Mouse (Mus musculus): ENCODE measurements around the gene Ddx58. TPM values are rescaled to one million over a fixed set of nuclear protein-coding genes. Genes with fewer than 3 reads are reported as not detected.

The Ddx58 gene
- polyA plus RNA-seq, 1 experiment, result 2.8 TPM

GRCm38 (mm10) chr4:40178584-40178983, 61.0 kb downstream of the Ddx58 start:
- TF ChIP-seq POLR2A (IDR thresholded peaks at IDR 0.05; ENCODE audit: borderline replicate concordance, extremely low read depth, insufficient read depth, insufficient read length, poor library complexity, severe bottlenecking), result no peak
- TF ChIP-seq CTCF (IDR thresholded peaks at IDR 0.05; ENCODE audit: borderline replicate concordance, extremely low read depth, insufficient read depth, insufficient read length), result no peak
- DNase-seq (ENCODE audit: low read depth), result peak; percentile 1

- TF ChIP-seq CTCF (IDR thresholded peaks at IDR 0.05; ENCODE audit: borderline replicate concordance, extremely low read depth, insufficient read depth, insufficient read length) (no peak), POLR2A (IDR thresholded peaks at IDR 0.05; ENCODE audit: borderline replicate concordance, extremely low read depth, insufficient read depth, insufficient read length, poor library complexity, severe bottlenecking) (no peak)
- no peak for DNase-seq (ENCODE audit: low read depth)
Observed at GRCm38 (mm10) chr4:40174321-40174720, 65.3 kb downstream of the Ddx58 start.

GRCm38 (mm10) chr4:40172336-40172735, 67.3 kb downstream of the Ddx58 start:
- TF ChIP-seq POLR2A (IDR thresholded peaks at IDR 0.05; ENCODE audit: borderline replicate concordance, extremely low read depth, insufficient read depth, insufficient read length, poor library complexity, severe bottlenecking) (no peak), CTCF (IDR thresholded peaks at IDR 0.05; ENCODE audit: borderline replicate concordance, extremely low read depth, insufficient read depth, insufficient read length) (no peak)
- no peak for DNase-seq (ENCODE audit: low read depth)

- no peak for DNase-seq (ENCODE audit: low read depth)
- TF ChIP-seq CTCF (IDR thresholded peaks at IDR 0.05; ENCODE audit: borderline replicate concordance, extremely low read depth, insufficient read depth, insufficient read length) (no peak), POLR2A (IDR thresholded peaks at IDR 0.05; ENCODE audit: borderline replicate concordance, extremely low read depth, insufficient read depth, insufficient read length, poor library complexity, severe bottlenecking) (no peak)
Observed at GRCm38 (mm10) chr4:40171477-40171876, 68.2 kb downstream of the Ddx58 start.

GRCm38 (mm10) chr4:40163646-40164045, 76.0 kb downstream of the Ddx58 start:
- DNase-seq (ENCODE audit: low read depth), result no peak
- TF ChIP-seq POLR2A (IDR thresholded peaks at IDR 0.05; ENCODE audit: borderline replicate concordance, extremely low read depth, insufficient read depth, insufficient read length, poor library complexity, severe bottlenecking) (no peak), CTCF (IDR thresholded peaks at IDR 0.05; ENCODE audit: borderline replicate concordance, extremely low read depth, insufficient read depth, insufficient read length) (no peak)

GRCm38 (mm10) chr4:40160591-40161434, 78.8 kb downstream of the Ddx58 start:
- no peak for DNase-seq (ENCODE audit: low read depth)
- no peak for TF ChIP-seq POLR2A (IDR thresholded peaks at IDR 0.05; ENCODE audit: borderline replicate concordance, extremely low read depth, insufficient read depth, insufficient read length, poor library complexity, severe bottlenecking)

- no peak for TF ChIP-seq CTCF (IDR thresholded peaks at IDR 0.05; ENCODE audit: borderline replicate concordance, extremely low read depth, insufficient read depth, insufficient read length)
- no peak for DNase-seq (ENCODE audit: low read depth)
Observed at GRCm38 (mm10) chr4:40158224-40158540, 81.4 kb downstream of the Ddx58 start.

- DNase-seq (ENCODE audit: low read depth), result no peak
- TF ChIP-seq CTCF (IDR thresholded peaks at IDR 0.05; ENCODE audit: borderline replicate concordance, extremely low read depth, insufficient read depth, insufficient read length), result no peak
- no peak for TF ChIP-seq POLR2A (IDR thresholded peaks at IDR 0.05; ENCODE audit: borderline replicate concordance, extremely low read depth, insufficient read depth, insufficient read length, poor library complexity, severe bottlenecking)
Observed at GRCm38 (mm10) chr4:40157500-40158223, 82.0 kb downstream of the Ddx58 start.

GRCm38 (mm10) chr4:40156582-40157499, 82.8 kb downstream of the Ddx58 start:
- TF ChIP-seq POLR2A (IDR thresholded peaks at IDR 0.05; ENCODE audit: borderline replicate concordance, extremely low read depth, insufficient read depth, insufficient read length, poor library complexity, severe bottlenecking) (no peak), CTCF (IDR thresholded peaks at IDR 0.05; ENCODE audit: borderline replicate concordance, extremely low read depth, insufficient read depth, insufficient read length) (no peak)
- no peak for DNase-seq (ENCODE audit: low read depth)

- no peak for TF ChIP-seq POLR2A (IDR thresholded peaks at IDR 0.05; ENCODE audit: borderline replicate concordance, extremely low read depth, insufficient read depth, insufficient read length, poor library complexity, severe bottlenecking)
- TF ChIP-seq CTCF (IDR thresholded peaks at IDR 0.05; ENCODE audit: borderline replicate concordance, extremely low read depth, insufficient read depth, insufficient read length), result no peak
Observed at GRCm38 (mm10) chr4:40156153-40156552, 83.5 kb downstream of the Ddx58 start.

GRCm38 (mm10) chr4:40155467-40155999, 84.1 kb downstream of the Ddx58 start:
- no peak for TF ChIP-seq CTCF (IDR thresholded peaks at IDR 0.05; ENCODE audit: borderline replicate concordance, extremely low read depth, insufficient read depth, insufficient read length)
- no peak for TF ChIP-seq POLR2A (IDR thresholded peaks at IDR 0.05; ENCODE audit: borderline replicate concordance, extremely low read depth, insufficient read depth, insufficient read length, poor library complexity, severe bottlenecking)
- DNase-seq (ENCODE audit: low read depth), result no peak

More at GRCm38 (mm10) chr4:40156153-40156552, 83.5 kb downstream of the Ddx58 start:
- DNase-seq (ENCODE audit: low read depth), result no peak
